Mouse (Mus musculus) ES-Bruce4 (cell line): ENCODE measurements around the gene Coq9.

Experiments
- CTCF ChIP-seq: IDR thresholded peaks from one replicate; pipeline ENCODE4 v1.8.1; 2011; ENCODE audit warnings: low read depth, low read length
- EP300 ChIP-seq: IDR thresholded peaks from 2 replicates; pipeline ENCODE4 v1.6.1; 2011; ENCODE audit warnings: low read depth, low read length; ENCODE audit not compliant: insufficient read depth
- POLR2A ChIP-seq: IDR thresholded peaks from one replicate; pipeline ENCODE4 v1.8.1; 2011; ENCODE audit warnings: low read length; ENCODE audit not compliant: insufficient read depth

DNA sequence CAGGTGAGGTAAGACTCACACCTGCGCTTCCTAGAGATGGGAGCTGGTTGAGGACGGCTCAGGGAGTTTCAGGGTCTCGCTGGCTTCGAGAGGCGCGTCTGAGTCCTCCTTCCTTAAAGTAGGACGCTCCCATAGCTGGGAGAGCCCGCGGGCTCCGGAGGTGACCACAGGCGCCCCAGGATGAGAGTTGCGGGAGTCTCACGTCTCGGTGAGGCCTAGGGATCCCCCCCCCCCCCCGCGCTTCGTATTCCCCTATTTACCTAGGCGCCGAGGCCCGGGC is 37.7 kb downstream of the Coq9 start:
- no peak for TF ChIP-seq CTCF
- TF ChIP-seq EP300 = no peak
- no peak for TF ChIP-seq POLR2A
